Mouse (Mus musculus) heart, embryonic 15.5 days (tissue): Measurements from ENCODE around the gene Alk. TPM values are rescaled to one million over a fixed set of nuclear protein-coding genes. Genes with fewer than 3 reads are reported as not detected.

ENCODE experiments used
- ATAC-seq: fragments of 200-750 bp; cut with Nextera tagmentation; replicated peaks from 2 replicates; pipeline ENCODE4 v1.8.0; 2017; ENCODE audit warnings: low read depth, moderate TSS enrichment; ENCODE audit not compliant: insufficient number of reproducible peaks, insufficient read depth, low FRiP score
- H3K27ac ChIP-seq: fragments of 300-500 bp; sonication (generic); 2 replicates; pipeline ENCODE4 v1.5.1; 2015; ENCODE audit warnings: mild to moderate bottlenecking, inconsistent platforms
- H3K27me3 ChIP-seq: fragments of 300-500 bp; sonication (generic); 2 replicates; pipeline ENCODE4 v1.6.1; 2015; ENCODE audit warnings: inconsistent platforms
- H3K36me3 ChIP-seq: fragments of 300-500 bp; sonication (generic); 2 replicates; pipeline ENCODE4 v1.6.1; 2015; ENCODE audit warnings: mild to moderate bottlenecking, inconsistent platforms
- H3K4me1 ChIP-seq: fragments of 300-500 bp; sonication (generic); replicated peaks from 2 replicates; pipeline ENCODE4 v1.6.1; 2015; ENCODE audit warnings: inconsistent platforms
- H3K4me2 ChIP-seq: fragments of 300-500 bp; sonication (generic); 2 replicates; pipeline ENCODE4 v1.6.1; 2015; ENCODE audit warnings: inconsistent platforms, mild to moderate bottlenecking, moderate library complexity
- H3K4me3 ChIP-seq: fragments of 300-500 bp; sonication (generic); 2 replicates; pipeline ENCODE4 v1.5.1; 2015; ENCODE audit warnings: mild to moderate bottlenecking, inconsistent platforms
- H3K9ac ChIP-seq: fragments of 300-500 bp; sonication (generic); 2 replicates; pipeline ENCODE4 v1.6.1; 2015; ENCODE audit warnings: mild to moderate bottlenecking, inconsistent platforms
- H3K9me3 ChIP-seq: fragments of 300-500 bp; sonication (generic); replicated peaks from 2 replicates; pipeline ENCODE4 v1.6.1; 2016; ENCODE audit warnings: inconsistent platforms
- WGBS: fragments of 180-500 bp; shearing (Covaris S2); methylation state at CpG from one replicate; pipeline ENCODE4 v1.1.7; 2015; ENCODE audit warnings: mixed read lengths; 5-methylcytosine and 5-hydroxymethylcytosine counted together
- polyA plus RNA-seq: library from polyadenylated mRNA; unstranded; fragments of >200 nt; fragmentation: Nextera tagmentation; extraction: Ambion mirVana; gene quantifications from 2 replicates; pipeline ENCODE4 v1.2.1, GENCODE M21; 2015

The Alk gene
- polyA plus RNA-seq, 1 experiment from 2014 or later = 0.21 TPM

DNA sequence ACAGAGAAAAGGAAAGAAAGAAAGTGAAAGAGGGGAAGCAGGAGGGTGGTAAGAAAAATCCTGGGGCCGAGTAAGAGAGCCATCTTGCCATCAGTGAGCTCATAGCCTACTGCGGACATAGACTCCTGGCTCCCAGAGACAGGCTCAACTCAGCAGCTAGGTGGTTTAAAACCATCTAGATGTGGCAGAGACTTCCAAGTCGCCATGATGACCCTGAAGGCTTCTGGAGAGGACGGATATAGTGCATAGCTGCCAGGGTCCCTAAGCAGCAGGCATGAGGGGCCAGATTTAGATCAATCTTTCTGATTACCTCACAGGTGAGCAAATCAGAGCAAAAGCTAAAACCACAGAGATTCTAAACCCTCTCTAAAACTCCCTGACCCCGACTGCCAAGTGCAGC, 76.9 kb downstream of the Alk start:
- Histone ChIP-seq H3K9ac (no peak overlapping the region), H3K27me3 (no peaks in the 10 kb centered on the region), H3K27ac (no peak overlapping the region), H3K36me3 (no peaks in the 10 kb centered on the region), H3K4me2 (no peak overlapping the region), H3K4me1 (no peaks in the 10 kb centered on the region), H3K9me3 (no peaks in the 10 kb centered on the region), H3K4me3 (no peak overlapping the region)
- no peak for ATAC-seq
- 70% methylated on average over 5 of the region's 5 CpGs for WGBS

DNA sequence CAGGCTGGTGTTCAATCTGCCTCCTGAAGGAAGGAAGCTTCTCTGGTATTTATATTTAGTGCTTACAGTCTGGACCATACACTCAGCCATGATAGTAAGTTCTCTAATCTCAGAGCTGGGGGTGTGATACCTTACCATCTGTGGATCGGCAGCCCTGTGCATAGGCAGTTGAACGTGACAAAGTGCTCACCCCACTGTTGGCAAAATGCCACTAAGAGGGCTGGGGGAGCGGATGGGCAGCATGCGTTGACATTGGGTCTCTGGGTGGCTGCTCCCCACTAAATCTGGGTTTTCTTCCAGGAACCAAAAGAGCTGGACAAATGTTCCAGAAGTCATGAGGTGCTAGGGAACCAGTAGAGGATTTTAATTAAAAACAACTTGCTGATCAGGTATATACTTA, 78.1 kb downstream of the Alk start:
- WGBS = 62% methylated on average over 4 of the region's 4 CpGs
- H3K27ac ChIP-seq = no peak overlapping the region
- no peaks in the 10 kb centered on the region for H3K9me3 ChIP-seq
- H3K9ac ChIP-seq = no peak overlapping the region
- no peak overlapping the region for H3K4me3 ChIP-seq
- ATAC-seq = no peak
- no peaks in the 10 kb centered on the region for H3K36me3 ChIP-seq
- H3K4me1 ChIP-seq = no peaks in the 10 kb centered on the region
- no peaks in the 10 kb centered on the region for H3K27me3 ChIP-seq
- no peak overlapping the region for H3K4me2 ChIP-seq

DNA sequence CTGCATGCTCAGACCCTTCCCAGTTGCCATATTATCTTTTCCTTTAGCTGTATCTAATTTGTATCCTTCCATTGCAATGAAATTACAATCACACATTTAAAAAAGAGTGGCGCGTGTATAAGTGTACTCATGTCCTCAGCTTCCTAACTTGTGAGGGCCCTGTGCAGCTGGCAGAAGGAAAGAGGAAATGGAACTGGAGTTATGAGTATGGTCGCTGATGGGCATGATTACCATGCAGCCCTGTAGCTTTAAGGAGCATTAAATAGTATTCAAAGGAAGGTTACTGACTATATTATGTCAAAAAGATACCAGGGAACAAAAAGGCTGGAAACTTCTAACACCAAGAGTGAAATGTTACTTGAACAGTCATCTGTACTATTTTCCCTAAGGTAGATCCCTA, 79.6 kb downstream of the Alk start:
- H3K9ac ChIP-seq = no peak overlapping the region
- no peaks in the 10 kb centered on the region for H3K36me3 ChIP-seq
- H3K4me3 ChIP-seq = no peak overlapping the region
- H3K27ac ChIP-seq = no peak overlapping the region
- no peaks in the 10 kb centered on the region for H3K27me3 ChIP-seq
- no peaks in the 10 kb centered on the region for H3K9me3 ChIP-seq
- no peak for ATAC-seq
- H3K4me2 ChIP-seq = no peak overlapping the region
- no peaks in the 10 kb centered on the region for H3K4me1 ChIP-seq
- 87% methylated on average over 3 of the region's 3 CpGs for WGBS

DNA sequence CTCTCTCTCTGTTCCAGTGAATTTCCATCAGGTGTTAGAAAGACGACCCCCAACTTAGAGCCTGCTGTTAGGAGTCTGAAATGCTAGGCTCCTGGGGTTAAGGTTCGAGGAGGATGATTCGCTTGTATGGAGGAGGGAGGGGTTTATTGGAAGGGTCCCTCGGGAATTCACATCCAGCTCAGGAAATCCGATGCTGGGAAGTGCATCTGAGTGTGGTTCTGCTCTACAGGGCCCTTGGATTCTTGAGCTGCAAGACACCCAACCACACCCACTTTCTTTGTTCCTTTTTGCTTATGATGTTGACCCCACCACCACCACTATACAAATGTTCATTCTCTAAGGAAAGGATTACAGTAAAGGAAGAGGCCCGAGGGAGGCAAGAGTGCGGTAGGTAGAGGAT, 81.4 kb downstream of the Alk start:
- Histone ChIP-seq H3K9ac (no peak overlapping the region), H3K36me3 (no peaks in the 10 kb centered on the region), H3K4me2 (no peak overlapping the region), H3K4me3 (no peak overlapping the region), H3K27ac (no peak overlapping the region), H3K4me1 (no peaks in the 10 kb centered on the region), H3K27me3 (no peaks in the 10 kb centered on the region), H3K9me3 (no peaks in the 10 kb centered on the region)
- 47% methylated on average over 7 of the region's 7 CpGs for WGBS
- no peak for ATAC-seq

DNA sequence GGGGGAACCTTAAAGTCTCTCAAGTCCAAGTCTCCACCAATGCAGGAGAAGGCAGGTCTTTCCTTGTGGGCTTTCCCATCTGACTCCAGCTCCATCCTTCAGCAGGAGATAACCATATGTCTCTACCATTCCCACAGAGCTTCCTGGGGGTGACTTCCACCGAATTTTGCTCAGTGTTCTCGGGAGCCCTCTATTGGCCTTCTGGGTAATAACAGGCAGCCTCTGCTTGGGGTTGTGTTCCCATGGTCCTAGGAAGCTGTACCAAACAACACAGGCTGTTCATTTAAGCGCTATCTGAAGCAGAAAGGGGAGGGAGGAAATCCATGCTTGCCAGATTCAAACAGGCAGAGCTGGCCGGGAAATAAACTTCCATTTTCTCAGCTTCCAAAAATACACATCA, 82.0 kb downstream of the Alk start:
- ATAC-seq = no peak
- H3K4me2 ChIP-seq = no peak overlapping the region
- H3K27me3 ChIP-seq = no peaks in the 10 kb centered on the region
- no peak overlapping the region for H3K4me3 ChIP-seq
- no peak overlapping the region for H3K9ac ChIP-seq
- H3K36me3 ChIP-seq = no peaks in the 10 kb centered on the region
- H3K27ac ChIP-seq = no peak overlapping the region
- H3K4me1 ChIP-seq = no peaks in the 10 kb centered on the region
- H3K9me3 ChIP-seq = no peaks in the 10 kb centered on the region
- WGBS = 11% methylated on average over 4 of the region's 4 CpGs

DNA sequence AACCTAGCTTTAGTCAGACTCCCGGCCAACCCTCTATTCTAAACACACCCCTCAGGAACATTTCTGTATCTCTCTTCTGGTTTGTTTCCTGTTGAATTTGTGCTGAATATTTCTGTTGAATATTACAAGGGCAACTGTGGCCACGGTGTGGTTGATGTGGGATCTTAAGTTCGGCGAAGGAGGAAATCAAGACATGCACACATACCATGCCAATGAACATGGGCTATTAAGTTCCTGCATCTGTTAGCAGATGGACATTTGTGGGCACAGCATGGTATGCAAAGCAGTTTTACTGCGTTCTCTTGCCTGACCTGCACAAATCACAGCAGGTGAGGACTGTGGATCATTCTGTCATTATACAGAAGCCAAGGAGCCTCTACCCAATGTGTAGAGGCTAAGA, 83.1 kb downstream of the Alk start:
- H3K36me3 ChIP-seq = no peaks in the 10 kb centered on the region
- ATAC-seq = no peak
- WGBS = 73% methylated on average over 5 of the region's 5 CpGs
- H3K9ac ChIP-seq = no peak overlapping the region
- H3K27ac ChIP-seq = no peak overlapping the region
- no peak overlapping the region for H3K4me2 ChIP-seq
- no peaks in the 10 kb centered on the region for H3K27me3 ChIP-seq
- no peaks in the 10 kb centered on the region for H3K4me1 ChIP-seq
- H3K4me3 ChIP-seq = no peak overlapping the region
- H3K9me3 ChIP-seq = no peaks in the 10 kb centered on the region

DNA sequence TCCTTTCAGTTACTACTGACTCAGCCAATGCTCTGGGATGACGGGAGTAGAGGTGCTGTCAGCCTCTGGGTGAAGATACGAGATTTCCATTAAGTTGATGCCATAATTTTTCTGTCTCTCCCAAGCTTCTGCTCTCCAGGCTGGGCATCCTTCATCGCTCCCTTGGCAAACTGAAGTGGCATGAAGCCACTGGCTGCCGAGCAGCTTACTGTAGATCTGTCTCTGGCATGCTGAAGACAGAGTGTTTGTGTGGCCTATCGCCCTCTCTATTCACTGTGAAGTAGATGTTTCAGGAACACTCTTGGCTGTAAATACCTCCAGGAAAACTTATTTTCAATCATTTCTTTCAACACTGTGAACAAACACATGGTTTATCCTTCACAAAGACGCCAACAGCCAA, 93.7 kb downstream of the Alk start:
- 74% methylated on average over 6 of the region's 6 CpGs for WGBS
- no peaks in the 10 kb centered on the region for H3K36me3 ChIP-seq
- H3K9me3 ChIP-seq = no peaks in the 10 kb centered on the region
- H3K4me1 ChIP-seq = no peaks in the 10 kb centered on the region
- no peaks in the 10 kb centered on the region for H3K27me3 ChIP-seq
- ATAC-seq = no peak
- H3K4me3 ChIP-seq = no peak overlapping the region
- no peak overlapping the region for H3K27ac ChIP-seq
- H3K4me2 ChIP-seq = no peak overlapping the region
- no peak overlapping the region for H3K9ac ChIP-seq

DNA sequence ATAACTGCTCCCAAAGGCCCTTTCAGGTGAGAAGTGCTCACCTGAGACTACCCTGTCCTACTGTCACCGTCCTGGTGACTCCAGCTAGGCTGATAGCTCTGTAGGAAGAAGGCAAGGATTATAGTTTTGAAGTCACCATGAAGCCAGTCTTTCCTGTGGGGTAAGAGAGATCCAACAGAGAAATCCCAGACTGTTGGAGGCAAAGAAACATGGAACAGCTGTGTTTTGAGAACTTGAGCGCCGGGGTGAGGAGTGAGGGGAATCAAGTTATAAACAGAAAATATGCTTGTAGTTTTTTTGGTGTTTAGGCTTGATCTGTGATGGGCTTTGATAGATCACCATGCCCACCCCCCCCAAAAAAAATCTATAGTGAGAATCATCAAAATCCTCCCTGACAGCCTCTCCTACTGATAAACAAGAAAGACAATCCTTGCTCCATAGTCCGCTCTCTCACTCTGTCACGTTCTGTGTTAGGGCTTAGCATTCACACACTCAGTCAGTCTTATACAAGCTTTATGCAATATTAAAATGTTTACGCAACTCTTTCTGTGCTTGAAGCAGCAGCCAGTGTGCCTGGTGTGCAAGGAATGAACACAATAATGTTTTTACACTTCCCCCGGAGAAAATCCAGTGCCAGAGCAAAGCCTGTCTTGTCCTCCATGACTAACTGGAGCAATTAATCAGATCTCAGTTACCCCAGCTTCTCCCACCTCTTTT, 95.6 kb downstream of the Alk start:
- Histone ChIP-seq H3K4me2 (no peak overlapping the region), H3K27me3 (no peaks in the 10 kb centered on the region), H3K9me3 (no peaks in the 10 kb centered on the region), H3K27ac (no peak overlapping the region), H3K9ac (no peak overlapping the region), H3K4me3 (no peak overlapping the region), H3K36me3 (no peaks in the 10 kb centered on the region), H3K4me1 (no peaks in the 10 kb centered on the region)
- no peak for ATAC-seq
- 80% methylated on average over 7 of the region's 7 CpGs for WGBS

DNA sequence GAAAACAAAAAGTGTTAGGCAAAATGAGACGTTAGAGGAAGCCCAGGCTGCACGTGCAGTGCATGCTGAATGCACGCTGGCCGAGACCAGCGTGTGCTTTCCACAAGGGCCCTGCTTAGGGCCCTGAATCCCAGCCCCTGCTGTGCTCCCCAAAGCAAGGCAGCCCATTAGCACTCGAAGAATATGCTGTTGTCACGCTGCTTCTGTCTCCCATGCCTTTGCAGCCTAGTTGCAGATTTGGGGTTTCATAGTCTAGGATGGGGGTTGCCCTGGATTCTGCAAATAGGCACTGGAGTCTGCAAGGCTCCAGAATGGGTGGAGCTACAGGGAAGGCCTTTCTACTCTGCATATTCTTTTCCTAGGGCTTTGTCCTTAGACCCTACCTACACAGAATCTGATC, 99.2 kb downstream of the Alk start:
- no peak for ATAC-seq
- Histone ChIP-seq H3K4me2 (no peak overlapping the region), H3K4me3 (no peak overlapping the region), H3K9me3 (no peaks in the 10 kb centered on the region), H3K27ac (no peak overlapping the region), H3K27me3 (no peaks in the 10 kb centered on the region), H3K36me3 (no peaks in the 10 kb centered on the region), H3K4me1 (no peaks in the 10 kb centered on the region), H3K9ac (no peak overlapping the region)
- WGBS = 53% methylated on average over 7 of the region's 7 CpGs

DNA sequence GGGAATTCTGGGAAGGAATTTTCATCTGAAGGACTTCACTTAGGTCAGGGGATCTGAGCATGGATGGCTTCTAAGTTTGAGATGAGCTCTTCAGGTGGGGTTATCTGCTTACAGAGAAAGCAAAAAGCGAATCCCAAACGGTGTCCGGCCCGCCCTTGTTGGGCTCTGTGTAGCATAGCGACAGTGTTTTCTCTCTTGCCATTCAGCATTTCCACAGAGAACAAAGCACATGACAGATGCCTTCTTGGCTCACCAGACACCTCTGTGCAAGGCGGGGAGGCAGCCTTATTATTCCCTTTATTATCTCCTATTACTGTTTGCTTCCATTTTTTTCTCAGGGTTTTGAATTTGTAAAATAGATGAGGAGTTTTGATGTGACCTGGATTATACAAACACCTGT, 99.8 kb downstream of the Alk start:
- Histone ChIP-seq H3K27ac (no peak overlapping the region), H3K9ac (no peak overlapping the region), H3K9me3 (no peaks in the 10 kb centered on the region), H3K4me1 (no peaks in the 10 kb centered on the region), H3K4me3 (no peak overlapping the region), H3K27me3 (no peaks in the 10 kb centered on the region), H3K4me2 (no peak overlapping the region), H3K36me3 (no peaks in the 10 kb centered on the region)
- WGBS = 77% methylated on average over 6 of the region's 6 CpGs
- ATAC-seq = no peak

DNA sequence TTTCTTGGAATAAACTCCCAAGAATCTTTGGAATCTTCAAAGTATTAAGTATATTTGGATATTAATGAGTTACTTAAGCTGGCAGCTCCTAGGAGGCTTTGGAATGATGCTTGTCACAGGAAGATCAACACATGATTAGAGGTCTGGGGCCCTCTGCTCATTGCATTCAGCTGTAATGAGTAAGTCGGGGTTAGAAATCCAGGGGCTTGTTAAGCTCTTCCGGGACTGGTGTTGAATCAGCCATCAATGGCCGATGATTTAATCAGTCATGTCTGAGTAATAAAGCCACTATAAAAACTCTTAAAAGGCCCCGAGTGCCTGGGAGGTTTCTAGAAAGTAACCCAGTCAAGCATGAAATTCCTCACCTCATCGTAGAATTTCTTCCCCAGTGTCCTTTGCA, 109.0 kb downstream of the Alk start:
- Histone ChIP-seq H3K4me2 (no peak overlapping the region), H3K9ac (no peak overlapping the region), H3K27me3 (no peaks in the 10 kb centered on the region), H3K27ac (no peak overlapping the region), H3K36me3 (no peaks in the 10 kb centered on the region), H3K9me3 (no peaks in the 10 kb centered on the region), H3K4me1 (no peaks in the 10 kb centered on the region), H3K4me3 (no peak overlapping the region)
- 77% methylated on average over 5 of the region's 5 CpGs for WGBS
- ATAC-seq = no peak

DNA sequence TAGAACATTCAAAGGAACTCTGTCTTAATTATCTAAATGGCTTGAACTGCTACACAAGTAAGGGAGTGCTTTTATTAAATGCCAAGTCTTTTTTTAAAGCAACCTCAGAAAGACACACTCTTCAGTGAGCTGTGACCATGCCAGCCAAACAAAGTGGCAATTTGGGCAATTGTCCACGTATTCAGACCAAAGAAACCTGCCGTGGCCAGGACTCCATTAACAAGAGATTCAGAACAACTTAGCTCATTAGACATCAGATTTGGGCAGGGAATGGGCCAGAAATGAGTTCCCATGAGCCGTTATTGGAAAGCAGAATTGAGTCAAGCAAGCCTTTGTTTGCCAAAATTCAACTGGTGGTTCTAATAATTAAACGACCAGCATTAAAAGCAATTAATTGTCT, 118.8 kb downstream of the Alk start:
- H3K9ac ChIP-seq = no peak overlapping the region
- no peaks in the 10 kb centered on the region for H3K9me3 ChIP-seq
- no peak overlapping the region for H3K27ac ChIP-seq
- H3K27me3 ChIP-seq = no peaks in the 10 kb centered on the region
- H3K4me2 ChIP-seq = no peak overlapping the region
- no peaks in the 10 kb centered on the region for H3K36me3 ChIP-seq
- ATAC-seq = no peak
- 82% methylated on average over 4 of the region's 4 CpGs for WGBS
- no peaks in the 10 kb centered on the region for H3K4me1 ChIP-seq
- H3K4me3 ChIP-seq = no peak overlapping the region
